Mouse (Mus musculus): ENCODE results near the gene Natd1. TPM values are rescaled to one million over a fixed set of nuclear protein-coding genes. Genes with fewer than 3 reads are reported as not detected.
"Not testable (repeated sequence)": the region's sequence is repeated elsewhere in the genome, so short reads cannot be mapped to it uniquely, and the experiment has no call there.

The Natd1 gene
- polyA plus RNA-seq, 1 experiment from 2014 or later, result 23.9 TPM

DNA sequence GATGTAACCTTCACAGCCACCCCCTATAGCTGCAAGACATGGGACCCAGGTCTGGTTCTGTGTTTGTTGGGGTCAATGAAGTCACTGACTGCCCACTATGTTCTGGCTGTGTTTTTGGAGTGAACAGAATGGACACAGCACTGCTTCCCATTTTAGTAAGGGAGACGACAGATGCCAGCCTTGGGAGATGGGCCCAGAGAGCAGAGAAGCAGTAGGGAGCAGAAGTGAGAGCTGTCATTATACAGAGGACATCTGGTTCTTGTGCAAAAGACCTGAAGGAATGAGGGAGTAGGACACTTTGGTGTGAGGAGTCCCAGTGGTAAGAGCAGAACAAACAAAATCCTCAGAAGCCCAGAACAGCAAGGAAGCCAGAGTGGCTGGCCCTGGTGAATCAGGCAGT, 4.9 kb downstream of the Natd1 start:
- Histone ChIP-seq H3K4me3 (replicated peaks) (no peak overlapping the region), H3K9me3 (replicated peaks) (no peaks in the 10 kb centered on the region), H3K27me3 (replicated peaks) (no peaks in the 10 kb centered on the region), H3K4me1 (peaks cover 35% of the 10 kb centered on the region), H3K9ac (replicated peaks) (no peak overlapping the region), H3K4me2 (no peak overlapping the region), H3K27ac (replicated peaks) (no peak overlapping the region), H3K36me3 (peaks cover 24% of the 10 kb centered on the region)
- ATAC-seq (ENCODE audit: low FRiP score), result no peak
- WGBS, result 77% methylated on average over 1 of the region's 1 CpGs

DNA sequence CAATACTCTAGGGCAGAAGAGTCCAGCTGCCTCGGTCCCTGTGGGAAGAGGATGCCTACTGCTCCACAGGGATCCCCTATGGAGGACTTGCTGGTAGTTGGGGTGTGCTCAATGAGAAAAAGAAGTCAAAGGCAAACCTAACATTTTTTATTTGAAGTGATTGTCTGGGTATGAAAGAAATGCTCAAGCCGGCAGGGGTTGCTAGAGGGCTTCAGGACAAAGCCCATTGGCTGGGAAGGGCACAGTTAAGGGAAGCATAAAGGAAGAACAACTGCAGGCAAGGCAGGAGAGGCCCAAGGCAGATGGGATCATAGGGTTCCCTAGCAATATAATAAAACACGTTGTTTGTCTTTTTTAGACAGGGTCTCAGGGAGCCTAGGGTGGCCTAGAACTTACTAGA, 6.5 kb downstream of the Natd1 start:
- 60% methylated on average over 3 of the region's 3 CpGs for WGBS
- Histone ChIP-seq H3K9ac (replicated peaks) (no peak overlapping the region; the same call in 1 of the 2 replicates), H3K4me1 (peaks cover 26% of the 10 kb centered on the region), H3K4me2 (no peak overlapping the region), H3K27me3 (replicated peaks) (no peaks in the 10 kb centered on the region), H3K36me3 (peaks cover 38% of the 10 kb centered on the region), H3K9me3 (replicated peaks) (no peaks in the 10 kb centered on the region), H3K4me3 (replicated peaks) (no peak overlapping the region), H3K27ac (replicated peaks) (no peak overlapping the region)
- no peak for ATAC-seq (ENCODE audit: low FRiP score)

DNA sequence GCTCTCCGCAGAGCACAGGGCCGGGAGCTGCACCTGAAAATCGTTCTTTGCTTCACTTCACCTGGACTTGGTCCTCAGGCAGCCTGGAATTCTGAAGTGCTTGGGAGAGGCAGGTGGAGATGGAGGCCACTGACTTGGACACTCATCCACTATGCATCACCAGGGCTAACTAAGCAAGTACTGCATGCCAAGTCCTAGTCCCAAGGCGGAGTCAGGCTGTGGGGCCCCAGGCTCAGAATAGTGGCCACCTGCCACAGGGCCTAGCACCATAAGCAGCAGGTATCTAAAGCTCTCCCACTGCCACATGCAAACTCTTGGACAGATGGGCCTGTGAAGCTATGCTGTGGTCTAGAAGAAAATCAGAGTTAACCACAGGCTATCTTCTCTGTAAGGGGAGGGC, 8.1 kb downstream of the Natd1 start:
- 90% methylated on average over 4 of the region's 4 CpGs for WGBS
- no peaks in the 10 kb centered on the region for H3K9me3 ChIP-seq (replicated peaks)
- H3K27me3 ChIP-seq (replicated peaks), result no peaks in the 10 kb centered on the region
- peaks cover 39% of the 10 kb centered on the region for H3K36me3 ChIP-seq
- ATAC-seq (ENCODE audit: low FRiP score), result no peak
- H3K27ac ChIP-seq (replicated peaks), result no peak overlapping the region
- no peak overlapping the region for H3K4me3 ChIP-seq (replicated peaks)
- no peak overlapping the region for H3K9ac ChIP-seq (replicated peaks)
- no peak overlapping the region for H3K4me2 ChIP-seq
- peaks cover 10% of the 10 kb centered on the region for H3K4me1 ChIP-seq

DNA sequence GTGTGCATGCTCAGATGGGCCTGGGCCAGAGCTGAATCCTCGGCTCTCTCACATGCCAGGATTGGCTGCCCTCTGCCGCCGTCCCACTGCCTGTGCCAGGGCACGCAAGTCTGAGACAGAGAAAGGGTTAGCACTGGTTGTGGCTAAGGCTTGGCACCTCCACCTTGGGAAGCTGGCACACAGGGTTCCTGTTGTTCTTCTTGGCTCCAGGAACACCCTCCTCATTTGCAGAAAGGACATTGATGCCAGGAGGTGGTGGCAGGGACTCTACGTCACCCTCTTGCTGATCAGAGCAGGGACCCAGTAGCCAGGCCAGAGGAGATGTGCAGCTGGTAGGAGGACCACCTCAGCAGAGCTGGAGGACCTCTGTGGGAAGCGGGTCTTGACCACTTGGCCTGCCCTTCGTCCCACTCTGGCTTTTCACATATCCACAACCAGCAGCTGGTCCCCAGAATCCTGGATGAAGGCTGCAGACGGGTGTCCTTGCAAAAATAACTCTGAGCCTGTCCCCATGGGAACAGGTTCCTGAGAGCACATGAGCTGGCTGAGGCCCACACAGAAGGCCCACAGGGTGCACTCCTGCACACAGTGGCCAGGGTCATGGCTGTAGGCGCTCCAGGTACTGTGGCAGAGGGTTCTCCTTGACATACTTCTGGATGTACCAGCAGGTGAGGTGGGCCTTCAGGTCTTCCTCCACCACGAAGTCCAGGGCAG, 9.0 kb downstream of the Natd1 start:
- Histone ChIP-seq H3K9me3 (replicated peaks) (no peaks in the 10 kb centered on the region), H3K9ac (replicated peaks) (no peak overlapping the region), H3K4me3 (replicated peaks) (no peak overlapping the region), H3K4me2 (no peak overlapping the region), H3K27me3 (replicated peaks) (no peaks in the 10 kb centered on the region), H3K4me1 (peaks cover 1% of the 10 kb centered on the region; the same call in 1 of the 2 replicates), H3K27ac (replicated peaks) (no peak overlapping the region), H3K36me3 (peaks cover 39% of the 10 kb centered on the region)
- no peak for ATAC-seq (ENCODE audit: low FRiP score)
- WGBS, result 95% methylated on average over 10 of the region's 10 CpGs

DNA sequence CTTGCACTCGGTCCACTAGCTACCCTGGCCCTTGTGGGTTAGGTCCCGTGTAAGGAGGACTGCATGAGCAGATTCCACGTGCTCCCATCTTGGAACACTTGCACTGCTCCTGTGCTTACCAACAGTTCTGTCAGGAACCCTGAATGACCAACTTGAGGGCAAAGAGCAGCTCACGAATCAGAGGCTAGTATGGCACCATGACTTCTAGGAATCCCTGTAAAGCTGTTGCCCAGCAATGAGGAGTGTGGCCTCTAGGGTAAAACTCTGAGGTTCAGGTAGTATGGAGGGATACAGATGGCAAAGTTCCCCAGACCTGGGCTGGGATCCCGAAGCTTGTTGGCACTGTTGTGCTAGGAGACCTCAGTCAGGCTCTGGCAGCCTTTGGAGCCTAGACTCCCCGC, 10.9 kb downstream of the Natd1 start:
- H3K9me3 ChIP-seq (replicated peaks), result no peaks in the 10 kb centered on the region
- no peaks in the 10 kb centered on the region for H3K4me1 ChIP-seq
- no peak for ATAC-seq (ENCODE audit: low FRiP score)
- H3K9ac ChIP-seq (replicated peaks), result no peak overlapping the region
- no peak overlapping the region for H3K27ac ChIP-seq (replicated peaks)
- no peaks in the 10 kb centered on the region for H3K27me3 ChIP-seq (replicated peaks)
- WGBS, result 91% methylated on average over 6 of the region's 6 CpGs
- H3K4me3 ChIP-seq (replicated peaks), result no peak overlapping the region
- H3K4me2 ChIP-seq, result no peak overlapping the region
- H3K36me3 ChIP-seq, result peaks cover 39% of the 10 kb centered on the region

DNA sequence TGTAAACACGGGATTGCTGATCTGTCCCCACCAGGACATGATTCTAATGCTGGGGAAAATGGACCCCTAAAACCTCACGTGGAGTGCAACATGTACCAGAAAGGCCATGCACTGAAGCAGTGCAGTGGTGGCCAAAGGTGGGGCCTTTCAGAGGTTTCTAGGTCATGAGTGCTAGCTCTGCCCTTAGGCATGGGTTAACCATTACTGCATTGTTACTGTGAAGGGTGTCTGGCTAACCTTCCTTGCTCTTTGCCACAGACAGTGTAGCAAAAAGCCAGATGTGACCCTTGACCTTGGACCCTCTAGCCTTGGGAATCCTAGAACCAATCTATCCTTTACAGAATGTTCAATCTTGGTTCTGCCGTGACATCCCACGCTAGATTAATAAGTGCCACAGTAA, 12.1 kb downstream of the Natd1 start:
- Histone ChIP-seq H3K4me1 (no peaks in the 10 kb centered on the region), H3K9me3 (replicated peaks) (no peaks in the 10 kb centered on the region), H3K4me2 (no peak overlapping the region), H3K36me3 (peaks cover 37% of the 10 kb centered on the region), H3K9ac (replicated peaks) (no peak overlapping the region), H3K27ac (replicated peaks) (no peak overlapping the region), H3K4me3 (replicated peaks) (no peak overlapping the region), H3K27me3 (replicated peaks) (no peaks in the 10 kb centered on the region)
- no peak for ATAC-seq (ENCODE audit: low FRiP score)
- WGBS, result 83% methylated on average over 4 of the region's 4 CpGs

DNA sequence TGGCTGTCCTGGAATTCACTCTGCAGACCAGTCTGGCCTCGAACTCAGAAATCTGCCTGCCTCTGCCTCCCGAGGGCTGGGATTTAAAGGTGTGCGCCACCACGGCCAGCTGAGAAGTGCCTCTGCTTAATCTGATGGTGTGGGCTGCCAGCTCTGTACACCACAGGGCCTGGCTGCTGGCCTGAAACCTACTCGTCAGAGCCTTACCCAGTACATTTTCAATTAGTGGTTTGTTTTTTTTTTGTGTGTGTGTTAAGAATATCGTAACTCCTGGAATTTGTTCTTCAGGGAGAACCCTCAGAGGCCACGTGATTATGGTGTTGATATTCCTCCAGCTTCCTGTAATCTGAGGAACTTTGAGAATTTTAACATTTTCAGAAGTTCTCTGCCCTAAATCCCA, 12.5 kb downstream of the Natd1 start:
- Histone ChIP-seq H3K4me1 (no peaks in the 10 kb centered on the region), H3K27me3 (replicated peaks) (no peaks in the 10 kb centered on the region), H3K27ac (replicated peaks) (no peak overlapping the region), H3K36me3 (peaks cover 37% of the 10 kb centered on the region), H3K9ac (replicated peaks) (no peak overlapping the region), H3K4me2 (no peak overlapping the region), H3K9me3 (replicated peaks) (no peaks in the 10 kb centered on the region), H3K4me3 (replicated peaks) (no peak overlapping the region)
- WGBS, result 87% methylated on average over 7 of the region's 7 CpGs
- no peak for ATAC-seq (ENCODE audit: low FRiP score)

DNA sequence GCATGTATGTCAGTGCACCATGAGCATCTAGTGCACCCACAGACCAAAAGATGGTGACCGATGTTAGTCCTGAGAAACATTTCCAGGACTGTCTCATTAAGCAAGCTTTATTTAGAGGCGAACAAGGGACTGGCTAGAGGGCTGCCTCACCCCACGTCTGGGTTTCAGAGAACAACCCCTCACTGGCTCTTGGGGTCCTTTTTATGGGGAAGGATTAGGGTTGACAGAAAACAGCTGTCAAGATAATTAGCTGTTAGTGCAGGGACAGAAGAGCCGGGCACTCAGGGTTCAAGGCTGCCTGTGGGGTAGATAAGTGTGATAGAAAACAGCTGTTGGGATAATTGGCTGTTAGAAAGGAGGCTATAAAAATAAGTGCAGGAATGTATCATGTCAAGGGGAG, 18.6 kb downstream of the Natd1 start:
- Histone ChIP-seq H3K4me3 (replicated peaks) (no peak overlapping the region), H3K4me2 (no peak overlapping the region), H3K4me1 (no peaks in the 10 kb centered on the region), H3K9ac (replicated peaks) (no peak overlapping the region), H3K27me3 (replicated peaks) (no peaks in the 10 kb centered on the region), H3K9me3 (replicated peaks) (no peaks in the 10 kb centered on the region), H3K27ac (replicated peaks) (no peak overlapping the region), H3K36me3 (no peaks in the 10 kb centered on the region)
- no peak for ATAC-seq (ENCODE audit: low FRiP score)
- 36% methylated on average over 4 of the region's 4 CpGs for WGBS

DNA sequence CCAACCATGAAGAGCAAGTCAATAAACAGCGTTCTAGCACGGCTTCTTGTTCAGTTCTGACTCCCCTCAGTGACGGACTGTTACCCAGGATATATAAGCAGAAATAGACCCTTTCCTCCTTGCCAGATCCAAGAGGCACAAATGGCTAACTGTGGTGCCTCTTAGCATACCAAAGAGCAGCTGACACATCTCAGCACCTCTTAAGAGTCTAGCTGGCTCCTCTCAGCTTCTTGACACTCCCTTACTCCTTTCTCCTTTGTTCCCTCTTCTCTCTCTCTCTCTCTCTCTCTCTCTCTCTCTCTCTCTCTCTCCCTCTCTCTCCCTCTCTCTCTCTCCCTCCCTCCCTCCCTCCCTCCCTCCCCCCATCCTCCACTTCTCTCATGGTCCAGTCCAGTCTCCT, 23.8 kb downstream of the Natd1 start:
- Histone ChIP-seq H3K4me3 (replicated peaks) (no peak overlapping the region), H3K27ac (replicated peaks) (no peak overlapping the region), H3K9me3 (replicated peaks) (no peaks in the 10 kb centered on the region), H3K4me1 (no peaks in the 10 kb centered on the region), H3K27me3 (replicated peaks) (no peaks in the 10 kb centered on the region), H3K4me2 (no peak overlapping the region), H3K36me3 (no peaks in the 10 kb centered on the region), H3K9ac (replicated peaks) (no peak overlapping the region)
- 50% methylated on average over 3 of the region's 3 CpGs for WGBS
- no peak for ATAC-seq (ENCODE audit: low FRiP score)

DNA sequence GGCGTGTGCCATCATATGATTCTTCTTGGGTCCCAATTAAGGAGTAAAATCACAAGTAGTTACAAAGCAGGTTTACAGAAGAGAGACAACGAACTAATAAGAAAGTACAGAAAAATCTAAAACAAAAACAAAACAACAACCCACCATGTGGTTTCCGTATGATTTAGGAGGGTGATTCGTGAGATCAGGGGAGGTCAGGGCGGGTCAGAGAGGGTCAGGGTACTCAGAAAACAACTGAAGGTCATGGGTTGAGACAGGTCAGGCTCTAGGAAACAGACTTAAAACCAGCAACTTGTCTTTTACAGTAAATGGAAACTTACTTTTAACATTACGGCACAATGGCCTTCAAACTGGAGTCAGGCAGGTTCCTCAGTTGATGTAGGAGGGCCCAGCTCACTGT, 24.3 kb downstream of the Natd1 start:
- no peak overlapping the region for H3K4me3 ChIP-seq (replicated peaks)
- no peaks in the 10 kb centered on the region for H3K9me3 ChIP-seq (replicated peaks)
- no peaks in the 10 kb centered on the region for H3K4me1 ChIP-seq
- 81% methylated on average over 6 of the region's 6 CpGs for WGBS
- H3K9ac ChIP-seq (replicated peaks), result no peak overlapping the region
- H3K27ac ChIP-seq (replicated peaks), result no peak overlapping the region
- no peaks in the 10 kb centered on the region for H3K36me3 ChIP-seq
- H3K27me3 ChIP-seq (replicated peaks), result no peaks in the 10 kb centered on the region
- no peak for ATAC-seq (ENCODE audit: low FRiP score)
- no peak overlapping the region for H3K4me2 ChIP-seq

DNA sequence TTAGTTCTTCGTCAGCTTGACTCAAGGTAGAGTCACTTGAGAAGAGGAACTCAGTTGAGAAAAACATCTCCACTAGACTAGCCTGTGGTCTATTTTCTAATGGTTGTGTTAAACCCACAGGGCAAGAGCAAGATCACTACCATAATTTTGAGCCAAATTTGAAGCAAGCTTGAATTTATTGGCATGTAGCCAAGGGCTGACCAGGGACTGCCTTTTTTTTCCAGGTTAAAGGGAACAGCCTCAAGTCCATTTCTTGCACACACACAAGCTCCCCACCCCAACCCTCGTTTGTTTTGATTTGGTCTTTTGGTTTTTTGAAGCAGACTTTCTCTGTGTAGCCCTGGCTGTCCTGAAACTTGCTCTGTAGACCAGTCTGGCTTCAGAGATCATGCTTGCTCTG, 24.7 kb downstream of the Natd1 start:
- H3K9ac ChIP-seq (replicated peaks), result no peak overlapping the region
- ATAC-seq (ENCODE audit: low FRiP score), result no peak
- H3K4me1 ChIP-seq, result no peaks in the 10 kb centered on the region
- H3K4me3 ChIP-seq (replicated peaks), result no peak overlapping the region
- H3K27me3 ChIP-seq (replicated peaks), result no peaks in the 10 kb centered on the region
- no peak overlapping the region for H3K4me2 ChIP-seq
- 73% methylated on average over 2 of the region's 2 CpGs for WGBS
- H3K9me3 ChIP-seq (replicated peaks), result no peaks in the 10 kb centered on the region
- no peak overlapping the region for H3K27ac ChIP-seq (replicated peaks)
- no peaks in the 10 kb centered on the region for H3K36me3 ChIP-seq

DNA sequence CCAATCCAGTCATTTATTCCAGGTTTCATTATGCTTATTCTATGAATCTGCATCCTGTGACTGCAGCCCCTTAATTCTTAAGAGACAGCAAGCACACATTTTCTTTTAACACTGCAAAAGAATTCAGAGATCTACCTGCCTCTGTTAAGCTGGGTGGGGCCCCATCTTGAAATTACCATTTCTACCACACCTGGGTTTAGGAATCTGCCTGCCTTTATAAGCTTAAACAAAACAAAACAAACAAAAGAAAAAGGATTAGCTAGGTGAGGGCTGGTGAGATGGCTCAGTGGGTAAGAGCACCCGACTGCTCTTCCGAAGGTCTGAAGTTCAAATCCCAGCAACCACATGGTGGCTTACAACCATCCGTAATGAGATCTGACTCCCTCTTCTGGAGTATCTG, 27.6 kb downstream of the Natd1 start:
- not testable (repeated sequence) for H3K9ac ChIP-seq (replicated peaks); ATAC-seq (ENCODE audit: low FRiP score); H3K4me3 ChIP-seq (replicated peaks); H3K27me3 ChIP-seq (replicated peaks); H3K4me2 ChIP-seq; H3K27ac ChIP-seq (replicated peaks); H3K9me3 ChIP-seq (replicated peaks); H3K4me1 ChIP-seq; H3K36me3 ChIP-seq
- WGBS, result 70% methylated on average over 3 of the region's 3 CpGs

DNA sequence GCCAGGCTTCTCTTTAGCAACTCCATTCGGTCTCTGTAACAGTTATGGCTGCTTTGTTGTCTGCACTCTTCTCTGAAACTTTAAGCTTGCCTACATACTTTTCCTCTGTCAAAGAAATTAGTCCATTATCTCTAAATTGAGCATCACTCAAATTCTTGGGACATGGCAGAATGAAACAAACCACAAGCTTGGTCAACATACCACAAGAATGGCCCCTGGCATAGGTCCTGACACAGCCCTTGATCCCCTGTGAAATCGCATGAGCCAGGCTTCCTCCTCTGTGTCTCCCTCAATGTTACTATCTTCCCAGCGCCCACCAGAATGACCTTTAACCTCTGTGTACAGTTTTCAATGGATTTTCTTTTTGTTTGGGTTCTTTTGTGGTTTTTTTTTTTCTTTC, 32.2 kb downstream of the Natd1 start:
- ATAC-seq (ENCODE audit: low FRiP score), result no peak
- H3K4me1 ChIP-seq, result peaks cover 16% of the 10 kb centered on the region
- H3K27me3 ChIP-seq (replicated peaks), result no peaks in the 10 kb centered on the region
- WGBS, result 88% methylated on average over 3 of the region's 3 CpGs
- no peak overlapping the region for H3K9ac ChIP-seq (replicated peaks)
- H3K36me3 ChIP-seq, result no peaks in the 10 kb centered on the region
- H3K4me3 ChIP-seq (replicated peaks), result no peak overlapping the region
- no peak overlapping the region for H3K4me2 ChIP-seq
- no peaks in the 10 kb centered on the region for H3K9me3 ChIP-seq (replicated peaks)
- no peak overlapping the region for H3K27ac ChIP-seq (replicated peaks)
